In genomic region chr12:108812463-108812862, GRCm38 (mm10) we compare ENCODE assay signal across 19 mouse cellular contexts.
"Had no signal": no experiment of that assay in that cellular context is flagged by ENCODE, and none has a peak within 500 bp of the region (broad histone marks: within the 10 kb centered on the region; RNA-seq: fewer than 3 reads in every experiment).

No protein-coding gene starts in this region.

- H3K4me3 ChIP-seq: liver, embryonic 15.5 days; lung, embryonic 15.5 days; megakaryocyte, embryonic 14.5 days; midbrain, embryonic 13.5 days; midbrain, embryonic 15.5 days; neural tube, embryonic 12.5 days; stomach, embryonic 15.5 days had no signal

- H3K27ac ChIP-seq: liver, embryonic 15.5 days; lung, embryonic 15.5 days; macrophage; midbrain, embryonic 13.5 days; midbrain, embryonic 15.5 days; neural tube, embryonic 12.5 days; stomach, embryonic 15.5 days; stomach, postnatal 0 days had no signal

- DNase-seq: liver, postnatal 0 days; lung, adult 2 months; lung, postnatal 14 days; lung, postnatal 36 days; right cerebral cortex, postnatal 14 days; thymus, adult 2 months; thymus, postnatal 25 days; thymus, postnatal 4 days had no signal

- H3K9ac ChIP-seq: liver, embryonic 15.5 days; liver, postnatal 0 days; lung, embryonic 15.5 days; midbrain, embryonic 13.5 days; midbrain, embryonic 15.5 days; neural tube, embryonic 12.5 days; stomach, embryonic 15.5 days had no signal

- H3K9me3 ChIP-seq: liver, embryonic 15.5 days; lung, embryonic 15.5 days; megakaryocyte, embryonic 14.5 days; midbrain, embryonic 13.5 days; midbrain, embryonic 15.5 days; neural tube, embryonic 12.5 days; stomach, embryonic 15.5 days had no signal

- H3K4me2 ChIP-seq: liver, embryonic 15.5 days; lung, embryonic 15.5 days; midbrain, embryonic 11.5 days; midbrain, embryonic 13.5 days; midbrain, embryonic 15.5 days; neural tube, embryonic 12.5 days; stomach, embryonic 15.5 days had no signal

- ATAC-seq: liver, postnatal 0 days; lung, postnatal 0 days; midbrain, embryonic 13.5 days; midbrain, embryonic 15.5 days had no signal

- H3K27me3 ChIP-seq: liver, embryonic 15.5 days; lung, embryonic 15.5 days; megakaryocyte, embryonic 14.5 days; midbrain, embryonic 13.5 days; midbrain, embryonic 15.5 days; neural tube, embryonic 12.5 days; stomach, embryonic 15.5 days had no signal

- H3K36me3 ChIP-seq: midbrain, embryonic 15.5 days had no signal

- H3K4me1 ChIP-seq: neural tube, embryonic 12.5 days; stomach, embryonic 15.5 days had no signal
